Mouse (Mus musculus): ENCODE results near the gene Nkrf.
"Not testable (repeated sequence)": the region's sequence is repeated elsewhere in the genome, so short reads cannot be mapped to it uniquely, and the experiment has no call there.

The Nkrf gene

GRCm38 (mm10) chrX:36902321-36903114, at the start of gene Nkrf:
Gene Nkrf, minus strand, starts transcription at chrX:36902899.
- in situ Hi-C loops (cut with MboI, MseI), result no loop called here

- in situ Hi-C loops (cut with MboI, MseI), result loop anchor here in 1 of 2 experiments (10.0 kb wide), 1 partner anchor 464 kb away; no protein-coding TSS in a partner anchor
Measured at GRCm38 (mm10) chrX:36941106-36941505, 38.4 kb upstream of the Nkrf start.

- in situ Hi-C loops (cut with MboI, MseI), result loop anchor here in 1 of 2 experiments (10.0 kb wide), 1 partner anchor 465 kb away; no protein-coding TSS in a partner anchor
Measured at GRCm38 (mm10) chrX:36939806-36940413, 37.2 kb upstream of the Nkrf start.

- in situ Hi-C loops (cut with MboI, MseI), result no loop called here
Measured at GRCm38 (mm10) chrX:36935326-36935966, 32.7 kb upstream of the Nkrf start.

GRCm38 (mm10) chrX:36930574-36930973, 27.9 kb upstream of the Nkrf start:
- in situ Hi-C loops (cut with MboI, MseI), result loop anchor here in 1 of 2 experiments (5.0 kb wide), 1 partner anchor 92 kb away; no protein-coding TSS in a partner anchor

- in situ Hi-C loops (cut with MboI, MseI), result loop anchor here (5.0 kb wide), 2 partner anchors 83 to 93 kb away; no protein-coding TSS in a partner anchor
Measured at GRCm38 (mm10) chrX:36929694-36930093, 27.0 kb upstream of the Nkrf start.

GRCm38 (mm10) chrX:36928791-36929190, 26.1 kb upstream of the Nkrf start:
- in situ Hi-C loops (cut with MboI, MseI), result loop anchor here in 1 of 2 experiments (5.0 kb wide), 1 partner anchor 84 kb away; no protein-coding TSS in a partner anchor

GRCm38 (mm10) chrX:36921346-36921745, 18.6 kb upstream of the Nkrf start:
- in situ Hi-C loops (cut with MboI, MseI), result no loop called here

GRCm38 (mm10) chrX:36917749-36918148, 15.1 kb upstream of the Nkrf start:
- in situ Hi-C loops (cut with MboI, MseI), result no loop called here

GRCm38 (mm10) chrX:36911343-36911742, 8.6 kb upstream of the Nkrf start:
- in situ Hi-C loops (cut with MboI, MseI), result no loop called here

GRCm38 (mm10) chrX:36906539-36906938, 3.8 kb upstream of the Nkrf start:
- in situ Hi-C loops (cut with MboI, MseI), result no loop called here

- in situ Hi-C loops (cut with MboI, MseI), result no loop called here
Measured at GRCm38 (mm10) chrX:36903115-36903768, 543 bp upstream of the Nkrf start.

- in situ Hi-C loops (cut with MboI, MseI), result no loop called here
Measured at GRCm38 (mm10) chrX:36901655-36902054, 1.0 kb downstream of the Nkrf start.

- in situ Hi-C loops (cut with MboI, MseI), result not testable (repeated sequence)
Measured at GRCm38 (mm10) chrX:36898931-36899330, 3.8 kb downstream of the Nkrf start.

- in situ Hi-C loops (cut with MboI, MseI), result loop anchor here in 1 of 2 experiments (10.0 kb wide), 1 partner anchor 1200 kb away; the partner anchor contains the start of gene Rhox11
Measured at GRCm38 (mm10) chrX:36884719-36885118, 18.0 kb downstream of the Nkrf start.

- in situ Hi-C loops (cut with MboI, MseI), result no loop called here
Measured at GRCm38 (mm10) chrX:36874704-36875128, 28.0 kb downstream of the Nkrf start.

- in situ Hi-C loops (cut with MboI, MseI), result no loop called here
Measured at GRCm38 (mm10) chrX:36874178-36874696, 28.5 kb downstream of the Nkrf start.

- in situ Hi-C loops (cut with MboI, MseI), result no loop called here
Measured at GRCm38 (mm10) chrX:36873765-36874164, 28.9 kb downstream of the Nkrf start, which contains the start of the genes Ube2a and C330007P06Rik. Gene Ube2a, plus strand, starts transcription at chrX:36873900. Gene C330007P06Rik, minus strand, starts transcription at chrX:36874111.

- in situ Hi-C loops (cut with MboI, MseI), result no loop called here
Measured at GRCm38 (mm10) chrX:36870372-36870771, 32.3 kb downstream of the Nkrf start.

- in situ Hi-C loops (cut with MboI, MseI), result no loop called here
Measured at GRCm38 (mm10) chrX:36864609-36865328, 37.9 kb downstream of the Nkrf start.

All from T-helper 17 cell (primary cell).